Mouse (Mus musculus) CH12.LX (cell line): ENCODE measurements at regions not wholly inside any gene's neighbourhood (a gene's known extent, or its start where the extent isn't known, plus 50 kb on each side); places are given as distances from the start of the nearest gene placed in this dataset.

Source experiments
- CHD2 ChIP-seq: IDR thresholded peaks from 2 replicates; pipeline ENCODE4 v1.6.1; 2011; ENCODE audit warnings: low read length, improper control_type of control experiment
- CTCF ChIP-seq, 2 experiments: IDR thresholded peaks in 1 of 2; conservative IDR thresholded peaks in 1 of 2; 2 replicates each; pipeline ENCODE4 v1.5.1; 2011 to 2012; ENCODE audit warnings: low read depth in 2 of 2, low read length in 2 of 2, improper control_type of control experiment in 1 of 2, inconsistent platforms in 1 of 2, mild to moderate bottlenecking in 1 of 2, moderate library complexity in 1 of 2
- JUN ChIP-seq: IDR thresholded peaks from 2 replicates; pipeline ENCODE4 v1.6.1; 2011; ENCODE audit warnings: low read depth, mild to moderate bottlenecking, low read length, improper control_type of control experiment, moderate library complexity; ENCODE audit not compliant: insufficient read depth
- MYC ChIP-seq: IDR thresholded peaks from 2 replicates; pipeline ENCODE4 v1.6.1; 2011; ENCODE audit warnings: low read depth, mild to moderate bottlenecking, improper control_type of control experiment, low read length
- NELFE ChIP-seq: IDR thresholded peaks from 2 replicates; pipeline ENCODE4 v1.6.1; 2011; ENCODE audit warnings: low read depth, low read length, improper control_type of control experiment
- POLR2A ChIP-seq: IDR thresholded peaks from 2 replicates; pipeline ENCODE4 v1.6.1; 2011; ENCODE audit warnings: low read depth, mild to moderate bottlenecking, improper control_type of control experiment, low read length
- RAD21 ChIP-seq: IDR thresholded peaks from 2 replicates; pipeline ENCODE4 v1.6.1; 2011; ENCODE audit warnings: low read depth, mild to moderate bottlenecking, low read length, improper control_type of control experiment, moderate library complexity
- USF1 ChIP-seq: IDR thresholded peaks from 2 replicates; pipeline ENCODE4 v1.6.1; 2014; ENCODE audit warnings: low read depth, mild to moderate bottlenecking, inconsistent platforms, low read length, improper control_type of control experiment
- ZNF384 ChIP-seq: IDR thresholded peaks from 2 replicates; pipeline ENCODE4 v1.6.1; 2012; ENCODE audit warnings: low read depth, low read length, improper control_type of control experiment, inconsistent platforms

- TF ChIP-seq CTCF (conservative IDR thresholded peaks at IDR 0.05 in 1 of 2, IDR thresholded peaks at IDR 0.05 in 1 of 2; ENCODE audit: low read depth in 2 of 2, low read length in 2 of 2): no peak
- no peak for TF ChIP-seq POLR2A
- TF ChIP-seq ZNF384: no peak
- TF ChIP-seq NELFE: no peak
- TF ChIP-seq MYC: no peak
- no peak for TF ChIP-seq JUN
- no peak for TF ChIP-seq CHD2
- TF ChIP-seq RAD21: no peak
- TF ChIP-seq USF1: no peak
These were observed 222.9 kb upstream of the Sulf2 start for GRCm38 (mm10) chr2:166378325-166378724.
